Mouse (Mus musculus) hindbrain, postnatal 0 days (tissue): Measurements from ENCODE around the gene Pdk1. TPM values are rescaled to one million over a fixed set of nuclear protein-coding genes. Genes with fewer than 3 reads are reported as not detected.

ENCODE experiments used
- ATAC-seq: fragments of 200-750 bp; cut with Nextera tagmentation; 2 replicates; pipeline ENCODE4 v1.8.0; 2017; ENCODE audit warnings: mild to moderate bottlenecking, moderate TSS enrichment, moderate library complexity
- DNase-seq: peaks from one replicate; pipeline ENCODE4 v3.0.0-alpha.2; 2015; ENCODE audit warnings: low spot score
- H3K27ac ChIP-seq: fragments of 300-500 bp; sonication (generic); 2 replicates; pipeline ENCODE4 v1.5.1; 2014; ENCODE audit warnings: mild to moderate bottlenecking
- H3K27me3 ChIP-seq: fragments of 300-500 bp; sonication (generic); 2 replicates; pipeline ENCODE4 v1.6.1; 2014; ENCODE audit warnings: low read length, mixed read lengths; ENCODE audit not compliant: insufficient read depth
- H3K36me3 ChIP-seq: fragments of 300-500 bp; sonication (generic); 2 replicates; pipeline ENCODE4 v1.6.1; 2014; ENCODE audit warnings: low read length, mixed read lengths; ENCODE audit not compliant: insufficient read depth
- H3K4me1 ChIP-seq: fragments of 300-500 bp; sonication (generic); 2 replicates; pipeline ENCODE4 v1.6.1; 2014; ENCODE audit warnings: antibody characterized with exemption, low read length, mixed read lengths; ENCODE audit not compliant: insufficient read depth
- H3K4me2 ChIP-seq: fragments of 300-500 bp; sonication (generic); 2 replicates; pipeline ENCODE4 v1.6.1; 2014; ENCODE audit warnings: low read depth, mild to moderate bottlenecking, low read length, moderate library complexity, mixed read lengths
- H3K4me3 ChIP-seq: fragments of 300-500 bp; sonication (generic); 2 replicates; pipeline ENCODE4 v1.5.1; 2014; ENCODE audit warnings: low read length
- H3K9ac ChIP-seq: fragments of 300-500 bp; sonication (generic); replicated peaks from 2 replicates; pipeline ENCODE4 v1.6.1; 2014; ENCODE audit warnings: mild to moderate bottlenecking, low read length, moderate library complexity, mixed read lengths
- H3K9me3 ChIP-seq: fragments of 300-500 bp; sonication (generic); 2 replicates; pipeline ENCODE4 v1.6.1; 2016; ENCODE audit warnings: low read length, mixed read lengths
- CTCF ChIP-seq: IDR thresholded peaks from 2 replicates; pipeline ENCODE4 v1.5.1; 2016; ENCODE audit warnings: antibody characterized with exemption, control low read depth, low read depth
- WGBS: fragments of 180-500 bp; shearing (Covaris S2); extraction: QIAGEN DNeasy Blood & Tissue Kit; methylation state at CpG from one replicate; pipeline ENCODE4 v1.1.7; 2014; 5-methylcytosine and 5-hydroxymethylcytosine counted together
- polyA plus RNA-seq: library from polyadenylated mRNA; unstranded; fragments of >200 nt; fragmentation: Nextera tagmentation; extraction: Ambion mirVana; gene quantifications from 2 replicates; pipeline ENCODE4 v1.2.1, GENCODE M21; 2015
- total RNA-seq: library from RNA; depleted of rRNA; stranded (reverse); fragments of >200 nt; gene quantifications from 2 replicates; pipeline ENCODE4 v1.2.3, GENCODE M21; 2014; rRNA removed

The Pdk1 gene
- total RNA-seq = 51.7 and 53.4 TPM in 2 replicates
- polyA plus RNA-seq = 18.5 and 19.7 TPM in 2 replicates

DNA sequence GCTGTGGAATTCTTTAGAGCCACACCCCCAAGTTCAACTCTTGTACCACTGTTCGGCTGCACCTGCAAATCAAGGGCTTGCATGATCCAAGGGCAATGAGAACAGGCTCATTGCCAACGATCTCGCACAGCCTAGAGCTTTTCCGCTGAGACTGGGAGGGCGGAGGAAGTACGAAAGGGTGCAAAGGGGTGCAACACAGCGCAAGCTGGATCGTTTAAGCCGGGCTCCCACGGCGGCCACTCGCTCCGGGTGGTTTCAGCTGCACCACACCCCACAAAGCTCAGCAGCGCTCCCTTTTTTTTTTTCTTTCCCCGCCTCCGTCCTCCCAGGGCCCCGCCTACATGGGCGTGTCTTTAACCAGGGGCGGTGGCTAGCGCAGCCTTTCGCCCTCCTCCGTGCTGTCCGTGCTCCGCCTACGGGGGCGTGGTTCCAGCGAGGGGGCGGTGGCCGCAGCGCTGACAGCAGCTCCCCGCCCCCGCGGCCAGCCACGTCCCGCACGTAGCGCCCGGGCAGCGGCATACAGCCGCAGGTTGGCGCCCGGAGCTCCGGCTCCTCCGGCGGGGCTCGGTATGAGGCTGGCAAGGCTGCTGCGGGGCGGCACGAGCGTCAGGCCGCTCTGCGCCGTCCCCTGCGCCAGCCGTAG, at the start of gene Pdk1:
Gene Pdk1 (plus strand): TSS at position 424 of the 643 bp plus-strand sequence.
- H3K27ac ChIP-seq = peak within 1 kb of the TSS; percentile 61
- peak within 1 kb of the TSS; percentile 61 for H3K9ac ChIP-seq
- ATAC-seq (peak; percentile 99), DNase-seq (peak; percentile 98)
- peak within 1 kb of the TSS; percentile 96 for H3K4me2 ChIP-seq
- TF ChIP-seq CTCF = no peak; the same call in 1 of the 2 replicates
- H3K4me1 ChIP-seq = no peaks in the 10 kb centered on the region
- no peaks in the 10 kb centered on the region for H3K27me3 ChIP-seq
- no peaks in the 10 kb centered on the region for H3K9me3 ChIP-seq
- under 1% methylated on average over 49 of the region's 55 CpGs for WGBS
- peak within 1 kb of the TSS; percentile 81 for H3K4me3 ChIP-seq
- no peaks in the 10 kb centered on the region for H3K36me3 ChIP-seq

DNA sequence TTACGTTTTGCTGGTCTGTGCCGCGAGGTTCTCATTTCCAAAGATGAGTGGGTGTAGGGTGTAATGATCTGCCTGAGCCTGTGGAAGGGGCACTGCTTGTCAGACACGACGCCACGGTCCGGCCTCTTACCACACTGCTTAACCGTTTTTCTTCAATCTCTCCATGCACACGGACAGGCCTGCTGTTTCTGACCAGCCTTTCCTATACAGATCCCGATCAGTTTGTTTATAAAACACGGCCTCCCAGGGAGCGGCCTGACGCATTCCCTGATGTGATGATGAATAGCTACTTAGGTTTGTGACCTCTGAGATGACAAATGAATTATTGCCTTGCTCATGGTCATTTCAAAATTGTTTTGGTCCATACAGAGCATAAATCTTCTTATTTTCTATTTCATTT, 48.9 kb upstream of the Pdk1 start:
- no peak for TF ChIP-seq CTCF
- no peak overlapping the region for H3K4me2 ChIP-seq
- H3K27ac ChIP-seq = no peak overlapping the region
- H3K9ac ChIP-seq = no peak overlapping the region
- H3K4me3 ChIP-seq = no peak overlapping the region
- no peaks in the 10 kb centered on the region for H3K27me3 ChIP-seq
- no peaks in the 10 kb centered on the region for H3K4me1 ChIP-seq
- H3K9me3 ChIP-seq = no peaks in the 10 kb centered on the region
- DNase-seq (no peak), ATAC-seq (no peak)
- no peaks in the 10 kb centered on the region for H3K36me3 ChIP-seq
- WGBS = 49% methylated on average over 13 of the region's 13 CpGs

DNA sequence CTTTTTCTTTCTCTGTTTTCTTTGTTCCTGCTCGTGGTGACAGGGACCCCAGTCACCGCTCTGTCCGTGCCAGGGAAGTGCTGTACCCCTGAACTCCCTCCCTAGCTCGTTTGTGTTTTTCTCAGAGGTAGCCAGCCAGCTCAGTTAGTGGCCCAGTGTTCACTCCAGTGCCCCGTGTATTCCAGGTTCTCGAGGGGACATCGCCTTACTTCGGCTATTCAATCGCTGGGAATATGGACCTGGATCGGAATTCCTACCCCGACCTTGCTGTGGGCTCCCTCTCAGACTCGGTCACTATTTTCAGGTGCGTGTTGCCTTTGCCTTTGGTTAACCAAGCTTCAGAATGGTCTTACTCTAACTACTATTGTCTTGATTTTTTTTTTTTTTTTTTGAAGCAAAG, 45.3 kb upstream of the Pdk1 start:
- 83% methylated on average over 13 of the region's 13 CpGs for WGBS
- ATAC-seq (no peak), DNase-seq (no peak)
- H3K36me3 ChIP-seq = no peaks in the 10 kb centered on the region
- H3K27ac ChIP-seq = no peak overlapping the region
- H3K4me1 ChIP-seq = no peaks in the 10 kb centered on the region
- no peaks in the 10 kb centered on the region for H3K9me3 ChIP-seq
- TF ChIP-seq CTCF = no peak
- no peak overlapping the region for H3K4me3 ChIP-seq
- H3K9ac ChIP-seq = no peak overlapping the region
- H3K27me3 ChIP-seq = no peaks in the 10 kb centered on the region
- H3K4me2 ChIP-seq = no peak overlapping the region

DNA sequence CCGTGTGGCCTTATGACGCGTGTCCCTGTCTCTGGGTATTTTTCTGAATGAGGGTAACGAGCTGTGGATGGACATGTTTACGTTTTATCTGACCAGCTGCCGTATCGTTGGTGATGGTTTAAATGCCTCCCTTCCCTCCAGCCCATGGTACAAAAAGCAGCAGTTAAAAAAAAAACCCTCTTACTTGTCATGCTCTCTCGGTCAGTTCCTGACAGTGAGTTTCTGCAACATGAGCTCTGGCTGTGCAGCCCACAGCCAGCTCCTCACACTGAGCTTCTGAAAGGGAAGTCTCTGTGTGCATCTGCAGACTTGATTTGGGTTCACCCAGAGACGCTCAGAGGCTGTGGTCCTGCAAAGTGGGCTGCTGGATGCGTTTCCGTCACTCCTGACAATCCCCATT, 44.1 kb upstream of the Pdk1 start:
- no peaks in the 10 kb centered on the region for H3K4me1 ChIP-seq
- no peaks in the 10 kb centered on the region for H3K9me3 ChIP-seq
- ATAC-seq = no peak
- no peak overlapping the region for H3K4me3 ChIP-seq
- no peak overlapping the region for H3K9ac ChIP-seq
- TF ChIP-seq CTCF = no peak
- H3K36me3 ChIP-seq = no peaks in the 10 kb centered on the region
- no peak overlapping the region for H3K27ac ChIP-seq
- no peak overlapping the region for H3K4me2 ChIP-seq
- H3K27me3 ChIP-seq = no peaks in the 10 kb centered on the region
- no peak for DNase-seq
- 60% methylated on average over 11 of the region's 11 CpGs for WGBS

DNA sequence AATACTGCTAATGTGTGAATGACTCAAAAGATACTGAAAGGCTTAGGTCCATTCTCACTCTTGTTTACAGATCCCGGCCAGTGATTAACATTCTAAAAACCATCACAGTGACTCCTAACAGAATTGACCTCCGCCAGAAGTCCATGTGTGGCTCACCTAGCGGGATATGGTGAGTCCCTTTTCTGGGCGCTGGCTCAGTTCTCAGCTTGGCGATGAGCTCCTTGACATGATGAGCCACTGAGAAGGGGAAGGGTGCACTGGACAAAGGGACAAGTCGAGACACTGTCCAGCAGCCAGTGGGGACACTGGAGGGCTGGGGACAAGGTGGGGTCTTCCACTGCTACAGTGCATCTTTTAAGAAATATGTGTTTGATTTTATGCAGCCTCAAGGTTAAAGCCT, 39.4 kb upstream of the Pdk1 start:
- H3K4me2 ChIP-seq = no peak overlapping the region
- no peaks in the 10 kb centered on the region for H3K4me1 ChIP-seq
- ATAC-seq (no peak), DNase-seq (no peak)
- H3K36me3 ChIP-seq = no peaks in the 10 kb centered on the region
- 89% methylated on average over 6 of the region's 6 CpGs for WGBS
- no peak for TF ChIP-seq CTCF
- no peak overlapping the region for H3K4me3 ChIP-seq
- H3K9ac ChIP-seq = no peak overlapping the region
- H3K9me3 ChIP-seq = no peaks in the 10 kb centered on the region
- no peak overlapping the region for H3K27ac ChIP-seq
- H3K27me3 ChIP-seq = no peaks in the 10 kb centered on the region

DNA sequence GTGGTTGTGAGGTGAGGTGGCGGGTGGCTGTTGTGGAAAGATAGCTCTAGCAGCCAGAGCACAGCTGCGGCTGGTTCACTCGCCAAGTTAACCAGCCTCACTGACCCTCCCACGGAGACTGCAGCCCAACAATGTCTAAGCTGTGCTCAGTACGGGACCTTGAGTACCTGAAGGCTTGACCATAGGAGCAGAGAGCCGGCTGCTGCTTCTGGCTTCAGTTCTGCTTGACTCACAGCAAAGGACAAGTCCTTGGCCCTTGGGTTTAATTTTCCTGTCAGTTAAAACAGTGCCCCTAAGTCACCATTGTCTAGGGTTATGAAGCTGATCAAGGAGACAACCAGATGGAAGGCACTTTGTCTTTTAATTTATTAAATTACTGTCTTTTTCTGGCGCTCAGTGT, 38.7 kb upstream of the Pdk1 start:
- Histone ChIP-seq H3K27me3 (no peaks in the 10 kb centered on the region), H3K4me3 (no peak overlapping the region), H3K9me3 (no peaks in the 10 kb centered on the region), H3K4me1 (no peaks in the 10 kb centered on the region), H3K27ac (no peak overlapping the region), H3K9ac (no peak overlapping the region), H3K4me2 (no peak overlapping the region), H3K36me3 (no peaks in the 10 kb centered on the region)
- no peak for DNase-seq
- no peak for ATAC-seq
- WGBS = 80% methylated on average over 7 of the region's 7 CpGs
- no peak for TF ChIP-seq CTCF

DNA sequence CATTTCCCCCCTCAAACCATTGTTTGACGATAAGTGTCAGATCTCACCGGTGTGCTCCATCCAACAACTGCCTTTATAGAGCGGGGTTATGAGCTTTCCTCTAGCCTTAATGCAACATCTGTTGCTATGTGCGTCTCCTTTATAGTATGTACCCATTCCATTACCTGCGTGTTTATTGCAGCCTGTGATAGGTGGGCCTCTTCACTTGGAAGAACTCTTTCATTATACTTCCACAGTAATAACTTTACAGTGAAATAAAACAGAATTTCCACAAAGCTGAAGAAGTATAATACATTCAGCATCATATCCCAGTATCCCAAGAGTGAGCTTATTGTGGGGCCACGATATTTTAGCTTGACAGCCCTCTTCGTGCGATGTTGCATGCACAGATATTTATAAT, 37.5 kb upstream of the Pdk1 start:
- Histone ChIP-seq H3K9ac (no peak overlapping the region), H3K4me1 (no peaks in the 10 kb centered on the region), H3K9me3 (no peaks in the 10 kb centered on the region), H3K27me3 (no peaks in the 10 kb centered on the region), H3K4me3 (no peak overlapping the region), H3K27ac (no peak overlapping the region), H3K4me2 (no peak overlapping the region), H3K36me3 (no peaks in the 10 kb centered on the region; the same call in 1 of the 2 replicates)
- 92% methylated on average over 8 of the region's 8 CpGs for WGBS
- DNase-seq (no peak), ATAC-seq (no peak)
- no peak for TF ChIP-seq CTCF
